Mouse (Mus musculus): Measurements from ENCODE around the gene Gsg1l. TPM values are rescaled to one million over a fixed set of nuclear protein-coding genes. Genes with fewer than 3 reads are reported as not detected.

The Gsg1l gene
- total RNA-seq, 2 experiments from 2014 or later: 0.08 TPM; not detected in 1

- DNase-seq: no peak
Observed at GRCm38 (mm10) chr7:125864026-125864425, 218.2 kb downstream of the Gsg1l start.

GRCm38 (mm10) chr7:125860421-125860820 is 221.8 kb downstream of the Gsg1l start:
- no peak for DNase-seq

- DNase-seq: no peak
Observed at GRCm38 (mm10) chr7:125859564-125859963, 222.6 kb downstream of the Gsg1l start.

DNA sequence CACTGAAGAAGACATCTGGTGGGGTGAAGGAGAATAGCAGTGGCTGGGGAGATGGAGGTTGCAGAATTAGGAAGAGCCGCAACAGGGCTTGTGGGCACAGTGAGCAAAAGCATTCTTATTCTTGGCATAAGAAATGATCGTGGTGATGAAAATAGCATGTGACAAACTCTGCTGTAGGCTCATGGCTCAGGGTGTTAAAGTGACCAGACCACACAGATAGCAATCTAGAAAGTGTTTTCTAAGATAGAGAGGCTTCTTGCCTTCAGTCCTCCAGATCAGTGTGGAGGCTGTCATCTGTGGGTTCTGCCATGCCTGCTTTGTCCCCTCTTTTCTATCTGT is 234.7 kb downstream of the Gsg1l start:
- DNase-seq: no peak

DNA sequence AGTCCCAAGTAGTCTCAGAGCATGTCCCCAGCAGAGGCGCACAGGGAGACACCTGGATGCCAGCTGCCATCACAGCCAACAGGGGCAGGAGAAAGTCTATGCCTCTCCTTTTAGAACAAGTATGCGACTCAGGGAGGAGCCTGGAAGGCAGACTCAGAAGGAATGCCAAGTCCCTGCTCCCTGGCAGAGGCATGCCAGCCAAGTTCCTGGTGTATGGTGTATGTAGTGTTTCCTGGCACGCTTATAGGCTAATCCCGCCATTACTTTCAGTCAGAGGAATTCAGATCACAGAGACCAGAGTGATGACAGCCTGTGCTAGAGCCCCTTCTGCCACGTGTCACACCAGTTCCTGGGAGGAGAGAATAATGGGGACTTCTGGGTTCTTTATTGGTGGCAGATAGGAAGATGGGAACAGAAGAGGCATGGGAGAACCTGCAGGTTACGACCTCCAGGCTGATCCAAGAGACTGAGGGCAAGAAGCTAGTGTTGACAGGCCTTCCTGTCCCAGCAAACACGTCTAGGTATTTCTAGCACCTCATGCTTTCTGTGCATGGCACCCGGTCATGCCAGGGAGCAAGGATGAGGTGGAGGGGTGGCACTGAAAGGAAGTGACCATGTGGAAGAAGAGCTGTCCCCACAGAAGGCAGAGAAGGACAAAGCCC is 235.2 kb downstream of the Gsg1l start:
- DNase-seq: peak; percentile 56

DNA sequence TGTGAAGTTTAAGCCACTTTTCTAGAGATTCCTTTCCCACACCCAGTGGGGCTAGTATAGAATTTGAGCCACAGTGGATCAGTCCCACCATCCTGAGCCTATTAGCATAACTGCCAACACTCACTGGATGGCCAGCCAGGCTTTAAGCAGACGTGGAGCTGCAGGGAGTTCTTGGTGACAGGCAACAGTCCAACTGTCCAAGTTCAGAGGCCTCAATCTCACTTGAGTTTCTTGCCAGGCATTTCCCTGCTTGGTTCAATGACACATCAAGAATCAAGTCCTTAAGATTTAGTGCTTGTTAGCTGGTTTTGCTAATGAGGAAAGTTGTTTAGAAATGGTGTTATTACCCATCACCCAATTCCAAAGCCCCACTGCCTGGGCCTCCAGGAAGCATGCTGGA is 236.6 kb downstream of the Gsg1l start:
- DNase-seq: no peak

DNA sequence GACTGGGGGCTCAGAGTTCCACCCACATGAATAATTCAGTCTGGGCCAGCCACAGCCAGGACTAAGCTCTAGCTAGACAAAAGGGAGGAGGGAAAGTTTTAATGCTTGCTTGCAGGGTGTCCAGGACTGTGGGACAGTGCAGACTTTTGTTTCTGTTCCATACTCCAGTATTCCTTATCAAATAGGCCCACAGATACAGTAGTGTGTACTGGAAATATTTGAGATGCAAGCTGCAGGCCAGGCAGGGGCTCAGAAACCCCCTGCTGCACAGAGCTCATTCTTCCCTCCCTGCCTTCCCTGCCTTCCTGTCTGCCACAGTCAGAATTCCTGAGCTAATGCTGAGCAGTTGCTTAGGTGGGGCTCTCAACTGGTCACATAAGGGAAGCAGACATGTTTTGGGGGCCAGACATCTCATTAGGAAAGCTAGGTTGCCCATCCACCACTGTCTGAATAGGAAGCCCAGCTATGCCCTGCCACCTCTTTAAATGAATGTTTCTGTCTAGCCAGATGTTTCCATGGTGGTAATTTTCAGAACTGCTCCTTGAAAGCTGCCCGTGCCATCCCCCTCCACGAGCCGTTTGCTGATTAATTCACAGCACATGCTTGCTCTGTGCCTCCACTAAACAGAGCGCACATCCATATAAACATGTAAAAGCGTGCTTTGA is 244.0 kb downstream of the Gsg1l start:
- no peak for DNase-seq

- DNase-seq: no peak
Observed at GRCm38 (mm10) chr7:125833471-125833870, 248.7 kb downstream of the Gsg1l start.

DNA sequence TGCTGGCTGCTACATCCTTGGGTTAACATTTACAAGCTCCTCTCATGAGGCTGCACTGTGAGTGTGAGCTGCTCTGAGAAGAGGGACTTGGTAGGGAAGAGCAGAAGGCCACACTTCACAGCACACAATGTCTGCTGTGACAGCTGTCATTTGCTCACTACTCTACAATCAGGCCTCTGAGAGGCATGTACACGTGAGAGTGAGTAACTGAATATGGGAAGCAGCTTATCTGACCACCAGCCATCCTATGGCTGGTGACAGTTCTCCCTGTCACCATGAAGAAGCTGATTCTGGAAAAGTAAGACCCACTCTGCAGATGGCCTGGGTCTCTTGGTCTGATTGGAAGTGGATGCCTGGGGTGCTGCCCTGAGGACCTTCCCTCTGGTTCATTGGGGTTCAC is 249.4 kb downstream of the Gsg1l start:
- DNase-seq: no peak

GRCm38 (mm10) chr7:125829121-125829666 is 253.0 kb downstream of the Gsg1l start:
- DNase-seq: no peak

DNA sequence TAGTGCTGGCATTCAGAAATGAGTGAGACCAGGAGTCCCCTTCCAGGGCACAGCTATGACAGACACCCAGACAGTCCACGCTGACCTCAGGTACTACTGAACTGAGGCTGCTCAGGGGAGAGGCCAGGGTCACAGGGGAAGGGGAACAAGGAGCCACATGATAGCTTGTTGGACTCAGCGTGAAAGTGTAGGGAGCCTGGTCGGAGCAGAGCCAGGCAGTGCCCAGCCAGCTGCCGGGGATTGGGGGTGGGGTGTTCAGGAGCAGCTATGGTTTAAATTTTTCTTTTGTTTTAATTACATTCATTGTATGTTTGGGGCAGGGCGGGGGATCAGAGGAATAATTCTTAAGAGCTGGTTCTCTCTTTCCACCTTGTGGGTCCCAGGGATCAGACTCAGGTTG is 253.7 kb downstream of the Gsg1l start:
- DNase-seq: no peak

Other genes starting within 250 kb of the Gsg1l start
- 10 to 100 TPM; 15.8 to 16.0 TPM for gene Xpo6, start 118.1 kb upstream of the Gsg1l start, total RNA-seq (2021)
- 10 to 100 TPM; 22.2 to 25.0 TPM for gene Sbk1, start 190.2 kb upstream of the Gsg1l start, total RNA-seq (2021)

All from gastrocnemius, postnatal 25 days (tissue).